Mouse (Mus musculus) thymus, adult 2 months (tissue): ENCODE data around the gene Teddm1a.

Experiments used
- CTCF ChIP-seq: fragments of 200-500 bp; IDR thresholded peaks from 2 replicates; pipeline ENCODE4 v1.5.1; 2012; ENCODE audit warnings: mild to moderate bottlenecking, control low read depth, low read length, moderate library complexity, borderline replicate concordance; ENCODE audit not compliant: control insufficient read depth, poor library complexity, insufficient read depth; ENCODE audit errors: extremely low read depth
- POLR2A ChIP-seq: fragments of 200-500 bp; IDR thresholded peaks from 2 replicates; pipeline ENCODE4 v1.6.1; 2012; ENCODE audit warnings: mild to moderate bottlenecking, low read length, control low read depth, moderate library complexity; ENCODE audit not compliant: control insufficient read depth, poor library complexity, insufficient read depth; ENCODE audit errors: extremely low read depth

- TF ChIP-seq CTCF (no peak), POLR2A (no peak)
These were observed 18.4 kb downstream of the Teddm1a start for GRCm38 (mm10) chr1:153909963-153910291.
